Mouse (Mus musculus): ENCODE measurements around the gene Eif1.

DNA sequence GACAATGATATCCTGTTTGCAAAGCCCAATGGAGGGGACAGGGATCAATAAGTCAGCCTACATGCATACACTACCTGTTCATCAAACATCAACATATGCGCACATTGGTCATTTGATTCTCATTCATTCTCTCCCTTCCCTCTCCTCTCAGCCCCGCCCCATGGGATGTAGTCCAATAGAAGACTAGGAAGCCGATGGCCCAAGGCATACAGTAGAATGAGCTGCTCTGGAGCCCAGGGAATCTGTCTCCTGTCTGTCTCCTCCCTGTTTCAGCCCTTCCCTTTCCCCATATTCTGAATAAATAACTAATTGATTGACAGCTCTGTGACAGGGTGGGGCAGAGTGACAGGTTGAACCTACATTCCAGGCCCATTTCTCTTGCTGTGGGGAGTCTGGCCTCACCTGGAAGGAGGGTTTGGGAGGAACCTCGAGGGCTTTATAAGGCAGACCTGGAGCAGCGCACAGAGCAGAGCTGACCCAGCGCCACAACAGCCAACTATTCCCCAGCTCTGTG lies 14.3 kb downstream of the Eif1 start, which contains the start of gene Gast:
- TF ChIP-seq ZNF384 (IDR thresholded peaks at IDR 0.05; ENCODE audit: low read depth, low read length) (no peak), MAFK (IDR thresholded peaks at IDR 0.05; ENCODE audit: insufficient read depth, low read depth, low read length) (no peak), ZC3H11A (IDR thresholded peaks at IDR 0.05; ENCODE audit: borderline replicate concordance, low read depth, low read length) (no peak), HCFC1 (IDR thresholded peaks at IDR 0.05; ENCODE audit: borderline replicate concordance, insufficient read depth, low read length) (no peak), CHD2 (IDR thresholded peaks at IDR 0.05; ENCODE audit: low read depth, low read length) (no peak)

Measured in ES-E14 (cell line).